Mouse (Mus musculus) spleen, adult 2 months (tissue): ENCODE measurements around the gene Slc12a1. TPM values are rescaled to one million over a fixed set of nuclear protein-coding genes. Genes with fewer than 3 reads are reported as not detected.

Experiments used
- DNase-seq, 2 experiments: peaks; one replicate each; pipeline versions ENCODE4 v3.0.0 to v3.0.0-alpha.2; 2012 to 2021; ENCODE audit warnings: low spot score in 2 of 2, low read depth in 1 of 2
- H3K27ac ChIP-seq: fragments of 200-500 bp; 2 replicates; pipeline ENCODE4 v1.5.1; 2012; ENCODE audit warnings: low read length, inconsistent platforms; ENCODE audit not compliant: insufficient read depth
- H3K27me3 ChIP-seq: fragments of 200-500 bp; 2 replicates; pipeline ENCODE4 v1.6.1; 2012; ENCODE audit warnings: mild to moderate bottlenecking, moderate library complexity, low read length, inconsistent platforms; ENCODE audit not compliant: control insufficient read depth, insufficient read depth
- H3K36me3 ChIP-seq: fragments of 200-500 bp; 2 replicates; pipeline ENCODE4 v1.6.1; 2012; ENCODE audit warnings: mild to moderate bottlenecking, low read length, inconsistent platforms; ENCODE audit not compliant: control insufficient read depth, insufficient read depth
- H3K4me1 ChIP-seq: fragments of 200-500 bp; 2 replicates; pipeline ENCODE4 v1.6.1; 2011; ENCODE audit warnings: inconsistent platforms; ENCODE audit not compliant: control insufficient read depth, insufficient read depth, insufficient read length
- H3K4me3 ChIP-seq: fragments of 200-500 bp; 2 replicates; pipeline ENCODE4 v1.5.1; 2011; ENCODE audit warnings: mild to moderate bottlenecking, inconsistent platforms; ENCODE audit not compliant: insufficient read depth, insufficient read length; ENCODE audit errors: extremely low read depth
- CTCF ChIP-seq: fragments of 200-500 bp; IDR thresholded peaks from 2 replicates; pipeline ENCODE4 v1.5.1; 2011; ENCODE audit warnings: mild to moderate bottlenecking, inconsistent platforms; ENCODE audit not compliant: insufficient read depth, insufficient read length, insufficient replicate concordance; ENCODE audit errors: extremely low read depth
- POLR2A ChIP-seq: fragments of 200-500 bp; IDR thresholded peaks from 2 replicates; pipeline ENCODE4 v1.6.1; 2011; ENCODE audit warnings: low read depth, low read length, inconsistent platforms
- WGBS: fragments of 180-500 bp; shearing (Covaris S2); methylation state at CpG from one replicate; pipeline ENCODE4 v1.1.7; 2018; 5-methylcytosine and 5-hydroxymethylcytosine counted together
- polyA plus RNA-seq: library from polyadenylated mRNA; depleted of rRNA; stranded (reverse); fragments of >200 nt; gene quantifications from 2 replicates; pipeline ENCODE4 v1.2.3, GENCODE M21; 2012

The Slc12a1 gene
- polyA plus RNA-seq, 1 experiment = 0.02 TPM

GRCm38 (mm10) chr2:125228472-125229409 lies 76.4 kb downstream of the Slc12a1 start:
- no peak for DNase-seq
- no peaks in the 10 kb centered on the region for H3K4me1 ChIP-seq
- no peaks in the 10 kb centered on the region for H3K36me3 ChIP-seq
- TF ChIP-seq CTCF (no peak), POLR2A (no peak)
- 81% methylated on average over 11 of the region's 11 CpGs for WGBS
- H3K4me3 ChIP-seq = no peak overlapping the region
- H3K27ac ChIP-seq = no peak overlapping the region
- no peaks in the 10 kb centered on the region for H3K27me3 ChIP-seq

GRCm38 (mm10) chr2:125232183-125232582 lies 79.9 kb downstream of the Slc12a1 start:
- no peaks in the 10 kb centered on the region for H3K36me3 ChIP-seq
- H3K27ac ChIP-seq = no peak overlapping the region
- no peak overlapping the region for H3K4me3 ChIP-seq
- no peak for DNase-seq
- no peaks in the 10 kb centered on the region for H3K4me1 ChIP-seq
- no peaks in the 10 kb centered on the region for H3K27me3 ChIP-seq
- TF ChIP-seq CTCF (no peak), POLR2A (no peak)
- 90% methylated on average over 4 of the region's 4 CpGs for WGBS

GRCm38 (mm10) chr2:125233537-125233936 lies 81.2 kb downstream of the Slc12a1 start:
- H3K27ac ChIP-seq = no peak overlapping the region
- no peak for TF ChIP-seq CTCF
- no peak for TF ChIP-seq POLR2A
- H3K36me3 ChIP-seq = no peaks in the 10 kb centered on the region
- H3K27me3 ChIP-seq = no peaks in the 10 kb centered on the region
- DNase-seq = no peak
- no peaks in the 10 kb centered on the region for H3K4me1 ChIP-seq
- WGBS = 59% methylated on average over 2 of the region's 2 CpGs
- no peak overlapping the region for H3K4me3 ChIP-seq

GRCm38 (mm10) chr2:125234049-125234448 lies 81.7 kb downstream of the Slc12a1 start:
- TF ChIP-seq POLR2A = no peak
- no peak for TF ChIP-seq CTCF
- Histone ChIP-seq H3K4me1 (no peaks in the 10 kb centered on the region), H3K36me3 (no peaks in the 10 kb centered on the region), H3K27me3 (no peaks in the 10 kb centered on the region), H3K27ac (no peak overlapping the region), H3K4me3 (no peak overlapping the region)
- DNase-seq = no peak
- WGBS = 88% methylated on average over 2 of the region's 2 CpGs

GRCm38 (mm10) chr2:125245545-125246285 lies 93.4 kb downstream of the Slc12a1 start:
- no peak for DNase-seq
- Histone ChIP-seq H3K27me3 (no peaks in the 10 kb centered on the region), H3K36me3 (no peaks in the 10 kb centered on the region; the same call in 1 of the 2 replicates), H3K4me1 (peaks cover 6% of the 10 kb centered on the region; the same call in 1 of the 2 replicates), H3K27ac (no peak overlapping the region), H3K4me3 (no peak overlapping the region)
- TF ChIP-seq CTCF (no peak), POLR2A (no peak)
- 94% methylated on average over 3 of the region's 3 CpGs for WGBS

GRCm38 (mm10) chr2:125246669-125247068 lies 94.4 kb downstream of the Slc12a1 start:
- 14% methylated on average over 9 of the region's 9 CpGs for WGBS
- no peak for TF ChIP-seq POLR2A
- no peak for TF ChIP-seq CTCF
- Histone ChIP-seq H3K36me3 (no peaks in the 10 kb centered on the region; the same call in 1 of the 2 replicates), H3K27me3 (no peaks in the 10 kb centered on the region), H3K4me3 (no peak overlapping the region), H3K4me1 (peaks cover 6% of the 10 kb centered on the region; the same call in 1 of the 2 replicates), H3K27ac (no peak overlapping the region)
- no peak for DNase-seq
